Mouse (Mus musculus): ENCODE measurements around the gene Hdgf. TPM values are rescaled to one million over a fixed set of nuclear protein-coding genes. Genes with fewer than 3 reads are reported as not detected.

Hdgf gene
- 199 and 223 TPM in 2 replicates for total RNA-seq (2012; rRNA removed)
- total RNA-seq (2014; rRNA removed), result 215 and 219 TPM in 2 replicates
- polyA plus RNA-seq (2012; ENCODE audit: insufficient read length, low read depth), result 468 and 755 TPM in 2 replicates

- no peaks in the 10 kb centered on the region for H3K9me3 ChIP-seq (replicated peaks; ENCODE audit: low read length)
- H3K27me3 ChIP-seq (replicated peaks), result no peaks in the 10 kb centered on the region
- H3K27ac ChIP-seq (ENCODE audit: insufficient read depth, low read depth), result peak within 1 kb of the TSS; percentile 58
- H3K4me1 ChIP-seq (ENCODE audit: control insufficient read depth in 1 of 2, insufficient read depth in 2 of 2), result peaks cover 12 to 44% of the 10 kb centered on the region in 2 experiments
- peak within 1 kb of the TSS; percentile 75 for H3K9ac ChIP-seq (ENCODE audit: insufficient read depth, low read depth)
- DNase-seq (ENCODE audit: extremely low read depth), result peak; percentile 91
- H3K4me2 ChIP-seq (ENCODE audit: insufficient read depth, low read depth, poor library complexity, severe bottlenecking), result peak within 1 kb of the TSS; percentile 91
- in situ Hi-C loops (cut with MboI; ENCODE audit: low pct_ligation_motif_present, low pct_unique_long_range_greater_than_20kb, low sequenced_read_pairs) (no loop called here), dilution Hi-C loops (cut with MboI; ENCODE audit: extremely low pct_ligation_motif_present, extremely low pct_unique_long_range_greater_than_20kb, low sequenced_read_pairs) (no loop called here)
- H3K36me3 ChIP-seq (replicated peaks in 1 of 2; ENCODE audit: control insufficient read depth in 1 of 2, insufficient read depth in 1 of 2, low read length in 1 of 2), result peaks cover 0 to 3% of the 10 kb centered on the region in 2 experiments
- peak within 1 kb of the TSS; percentile 71 to 99 (median 91) for H3K4me3 ChIP-seq (replicated peaks in 1 of 3; ENCODE audit: low read depth in 2 of 3, low read length in 2 of 3, poor library complexity in 1 of 3)
- peaks cover 47% of the 10 kb centered on the region for H3K79me2 ChIP-seq (replicated peaks; ENCODE audit: control insufficient read depth, extremely low read depth, insufficient read depth, poor library complexity, severe bottlenecking)
- peak; percentile 42; the same call in 1 of the 2 replicates for TF ChIP-seq ELF1 (IDR thresholded peaks at IDR 0.05; ENCODE audit: low read depth, low read length)
- no peak for TF ChIP-seq ZNF384 (IDR thresholded peaks at IDR 0.05; ENCODE audit: low read depth, low read length)
- peak; percentile 32; the same call in 1 of the 2 replicates for TF ChIP-seq NELFE (IDR thresholded peaks at IDR 0.05; ENCODE audit: low read depth, low read length)
- TF ChIP-seq JUN (IDR thresholded peaks at IDR 0.05; ENCODE audit: insufficient read depth, low read depth, low read length), result no peak
- TF ChIP-seq MXI1 (IDR thresholded peaks at IDR 0.05; ENCODE audit: low read depth, low read length), result peak; percentile 94
- peak; percentile 91 for TF ChIP-seq HCFC1 (IDR thresholded peaks at IDR 0.05; ENCODE audit: low read depth, low read length)
- TF ChIP-seq KAT2A (IDR thresholded peaks at IDR 0.05; ENCODE audit: insufficient replicate concordance, low read length), result peak; percentile 58; the same call in 1 of the 2 replicates
- peak; percentile 67 for TF ChIP-seq USF1 (IDR thresholded peaks at IDR 0.05; ENCODE audit: low read depth, low read length)
- TF ChIP-seq MAFK (IDR thresholded peaks at IDR 0.05; ENCODE audit: insufficient replicate concordance, low read length), result no peak
- TF ChIP-seq EP300 (IDR thresholded peaks at IDR 0.05; ENCODE audit: low read length), result no peak
- no peak for TF ChIP-seq JUND (conservative IDR thresholded peaks at IDR 0.05; ENCODE audit: low read depth, low read length)
- peak; percentile 97 for TF ChIP-seq MAX (IDR thresholded peaks at IDR 0.05; ENCODE audit: low read length)
- no peak for TF ChIP-seq CHD2 (IDR thresholded peaks at IDR 0.05; ENCODE audit: low read length)
- peak; percentile 97; the same call in 1 of the 2 replicates for TF ChIP-seq MAZ (IDR thresholded peaks at IDR 0.05; ENCODE audit: low read depth, low read length)
- no peak for TF ChIP-seq E2F4 (IDR thresholded peaks at IDR 0.05; ENCODE audit: insufficient replicate concordance, low read depth, low read length)
- no peak for TF ChIP-seq SMC3 (IDR thresholded peaks at IDR 0.05; ENCODE audit: low read depth, low read length)
- TF ChIP-seq TCF12 (IDR thresholded peaks at IDR 0.05; ENCODE audit: low read depth, low read length), result no peak; the same call in none of the 2 replicates
- TF ChIP-seq MYC (IDR thresholded peaks at IDR 0.05; ENCODE audit: low read depth, low read length), result peak; percentile 97
- TF ChIP-seq ZMIZ1 (IDR thresholded peaks at IDR 0.05; ENCODE audit: low read depth, low read length), result peak; percentile 33; the same call in 1 of the 2 replicates
- peak; percentile 59 for TF ChIP-seq USF2 (conservative IDR thresholded peaks at IDR 0.05; ENCODE audit: low read depth, low read length)
- TF ChIP-seq MEF2A (IDR thresholded peaks at IDR 0.05; ENCODE audit: borderline replicate concordance, low read depth, low read length), result peak; percentile 68; the same call in 1 of the 2 replicates
- no peak for TF ChIP-seq ZC3H11A (IDR thresholded peaks at IDR 0.05; ENCODE audit: low read depth, low read length)
- peak; percentile 99 for TF ChIP-seq BHLHE40 (IDR thresholded peaks at IDR 0.05; ENCODE audit: low read depth, low read length)
- no peak for TF ChIP-seq CTCF (conservative IDR thresholded peaks at IDR 0.05 in 1 of 2, IDR thresholded peaks at IDR 0.05 in 1 of 2; ENCODE audit: low read depth in 2 of 2, low read length in 2 of 2)
- TF ChIP-seq RAD21 (IDR thresholded peaks at IDR 0.05; ENCODE audit: low read depth, low read length), result no peak
- 0 out of 2 replicates have a peak, but pooled peaks have one; percentile 24 for TF ChIP-seq NRF1 (IDR thresholded peaks at IDR 0.05; ENCODE audit: low read depth, low read length)
- no peak for TF ChIP-seq POLR2AphosphoS2 (IDR thresholded peaks at IDR 0.05; ENCODE audit: low read depth, low read length)
- TF ChIP-seq GABPA (IDR thresholded peaks at IDR 0.05; ENCODE audit: insufficient replicate concordance, low read depth, low read length), result no peak; the same call in 1 of the 2 replicates
- TF ChIP-seq IRF4 (IDR thresholded peaks at IDR 0.05; ENCODE audit: low read depth, low read length), result peak; percentile 52
- no peak for TF ChIP-seq RCOR1 (conservative IDR thresholded peaks at IDR 0.05; ENCODE audit: low read depth, low read length)
- TF ChIP-seq PAX5 (IDR thresholded peaks at IDR 0.05; ENCODE audit: low read length), result no peak
- TF ChIP-seq ETS1 (conservative IDR thresholded peaks at IDR 0.05; ENCODE audit: low read depth, low read length), result 0 out of 2 replicates have a peak, but pooled peaks have one; percentile 34
- no peak for TF ChIP-seq TBP (conservative IDR thresholded peaks at IDR 0.05; ENCODE audit: low read depth, low read length)
- TF ChIP-seq CHD1 (IDR thresholded peaks at IDR 0.05; ENCODE audit: low read depth, low read length), result no peak
- peak; percentile 99 for TF ChIP-seq SIN3A (IDR thresholded peaks at IDR 0.05; ENCODE audit: low read length)
- 0 out of 2 replicates have a peak, but pooled peaks have one; percentile 2 for TF ChIP-seq UBTF (IDR thresholded peaks at IDR 0.05; ENCODE audit: low read depth, low read length)
- TF ChIP-seq POLR2A (IDR thresholded peaks at IDR 0.05; ENCODE audit: low read depth, low read length), result peak; percentile 73
- no peak for TF ChIP-seq ZKSCAN1 (IDR thresholded peaks at IDR 0.05; ENCODE audit: borderline replicate concordance, low read depth, low read length)
These were observed at the start of gene Hdgf for GRCm38 (mm10) chr3:87905880-87906485. TSS of gene Hdgf (plus strand) at chr3:87906321.

Measured in CH12.LX (cell line).